Mouse (Mus musculus): ENCODE data around the gene Bdh2. TPM values are rescaled to one million over a fixed set of nuclear protein-coding genes. Genes with fewer than 3 reads are reported as not detected.

Gene Bdh2
- polyA plus RNA-seq, 1 experiment from 2014 or later: 2.2 TPM

DNA sequence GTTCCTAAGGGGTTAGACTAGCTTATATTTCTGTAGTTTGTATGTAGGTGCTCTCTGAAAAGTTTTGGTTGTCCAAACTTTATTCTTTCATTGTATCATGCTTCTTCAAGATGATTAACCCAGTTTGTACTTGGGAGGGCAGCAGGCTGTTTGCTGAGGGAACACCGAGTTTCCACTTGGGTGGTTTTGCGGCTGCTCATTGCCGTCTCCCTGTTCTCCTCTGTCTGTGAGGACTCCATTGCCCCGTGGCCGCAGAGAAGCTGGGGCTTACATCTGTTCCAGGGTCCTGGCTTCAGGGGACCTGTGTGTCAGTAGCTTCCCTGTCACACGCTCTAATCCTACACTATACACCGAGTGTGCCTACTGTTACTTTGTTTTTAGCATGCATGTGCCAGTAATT, 20.8 kb upstream of the Bdh2 start:
- Histone ChIP-seq H3K9ac (replicated peaks; ENCODE audit: low read depth, low read length) (no peak overlapping the region), H3K9me3 (ENCODE audit: control insufficient read depth, low read length) (no peaks in the 10 kb centered on the region), H3K36me3 (ENCODE audit: control insufficient read depth, insufficient read depth, low read length) (no peaks in the 10 kb centered on the region), H3K4me2 (ENCODE audit: low read depth, low read length) (no peak overlapping the region), H3K27ac (ENCODE audit: low read depth, low read length) (no peak overlapping the region), H3K4me1 (ENCODE audit: control insufficient read depth, insufficient read depth, low read length) (no peaks in the 10 kb centered on the region), H3K27me3 (ENCODE audit: control insufficient read depth, insufficient read depth, low read length) (no peaks in the 10 kb centered on the region), H3K4me3 (ENCODE audit: low read depth, low read length) (no peak overlapping the region)
- ATAC-seq (ENCODE audit: low read depth): no peak
- WGBS: 81% methylated on average over 7 of the region's 7 CpGs

DNA sequence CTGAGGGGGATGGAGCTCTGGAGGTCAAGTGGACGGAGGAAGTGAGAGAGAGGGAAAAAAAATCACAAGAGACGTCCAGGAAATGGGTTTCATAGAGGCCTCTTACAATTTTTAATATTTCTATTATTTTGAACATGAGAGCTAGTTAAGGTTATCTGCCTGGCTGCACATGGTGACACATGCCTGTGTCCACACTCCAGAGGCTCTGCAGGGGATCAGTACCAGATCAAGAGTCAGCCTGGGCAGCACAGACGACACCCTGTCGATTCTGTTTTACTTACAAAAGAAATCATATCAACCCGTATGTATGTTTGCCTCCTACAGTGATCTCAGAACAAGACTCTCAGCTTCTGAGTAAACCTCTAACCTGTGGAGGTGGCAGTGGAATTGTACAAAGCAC, 12.4 kb upstream of the Bdh2 start:
- Histone ChIP-seq H3K27ac (ENCODE audit: low read depth, low read length) (no peak overlapping the region), H3K27me3 (ENCODE audit: control insufficient read depth, insufficient read depth, low read length) (no peaks in the 10 kb centered on the region), H3K4me3 (ENCODE audit: low read depth, low read length) (no peak overlapping the region), H3K9me3 (ENCODE audit: control insufficient read depth, low read length) (no peaks in the 10 kb centered on the region), H3K4me1 (ENCODE audit: control insufficient read depth, insufficient read depth, low read length) (no peaks in the 10 kb centered on the region), H3K36me3 (ENCODE audit: control insufficient read depth, insufficient read depth, low read length) (no peaks in the 10 kb centered on the region), H3K9ac (replicated peaks; ENCODE audit: low read depth, low read length) (no peak overlapping the region), H3K4me2 (ENCODE audit: low read depth, low read length) (no peak overlapping the region)
- WGBS: 91% methylated on average over 5 of the region's 5 CpGs
- ATAC-seq (ENCODE audit: low read depth): no peak

DNA sequence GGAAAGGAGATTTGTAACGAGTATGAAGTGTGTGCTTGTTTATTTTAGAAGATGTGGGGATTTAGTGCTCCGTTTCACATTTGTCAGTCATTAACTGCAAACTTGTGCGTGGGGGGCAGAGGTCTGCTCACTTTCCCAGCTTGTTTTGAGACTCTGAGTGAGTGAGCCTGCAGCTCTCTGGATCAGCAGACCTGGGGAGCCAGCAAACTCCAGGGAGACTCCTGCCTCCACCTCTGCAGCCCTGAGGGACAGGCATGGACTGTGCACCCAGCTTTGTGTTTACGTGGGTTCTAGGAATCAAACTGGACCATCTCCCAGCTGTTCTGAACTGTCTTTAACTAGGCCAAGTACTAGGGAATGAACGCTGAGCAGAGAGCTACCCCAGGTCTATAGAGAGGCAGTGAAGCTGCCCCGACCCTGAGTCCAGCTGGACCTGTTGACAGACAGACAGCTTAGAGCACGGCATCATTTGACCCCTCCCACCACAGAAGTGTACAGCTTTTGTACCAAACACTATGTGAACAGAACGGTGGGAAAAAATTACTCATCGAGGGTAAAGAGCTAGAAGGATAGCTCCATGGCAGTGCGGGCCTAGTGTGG, 11.5 kb upstream of the Bdh2 start:
- Histone ChIP-seq H3K4me2 (ENCODE audit: low read depth, low read length) (no peak overlapping the region), H3K4me3 (ENCODE audit: low read depth, low read length) (no peak overlapping the region), H3K27ac (ENCODE audit: low read depth, low read length) (no peak overlapping the region), H3K9me3 (ENCODE audit: control insufficient read depth, low read length) (no peaks in the 10 kb centered on the region), H3K27me3 (ENCODE audit: control insufficient read depth, insufficient read depth, low read length) (no peaks in the 10 kb centered on the region), H3K9ac (replicated peaks; ENCODE audit: low read depth, low read length) (no peak overlapping the region), H3K36me3 (ENCODE audit: control insufficient read depth, insufficient read depth, low read length) (no peaks in the 10 kb centered on the region), H3K4me1 (ENCODE audit: control insufficient read depth, insufficient read depth, low read length) (no peaks in the 10 kb centered on the region)
- ATAC-seq (ENCODE audit: low read depth): no peak
- WGBS: 93% methylated on average over 10 of the region's 10 CpGs

DNA sequence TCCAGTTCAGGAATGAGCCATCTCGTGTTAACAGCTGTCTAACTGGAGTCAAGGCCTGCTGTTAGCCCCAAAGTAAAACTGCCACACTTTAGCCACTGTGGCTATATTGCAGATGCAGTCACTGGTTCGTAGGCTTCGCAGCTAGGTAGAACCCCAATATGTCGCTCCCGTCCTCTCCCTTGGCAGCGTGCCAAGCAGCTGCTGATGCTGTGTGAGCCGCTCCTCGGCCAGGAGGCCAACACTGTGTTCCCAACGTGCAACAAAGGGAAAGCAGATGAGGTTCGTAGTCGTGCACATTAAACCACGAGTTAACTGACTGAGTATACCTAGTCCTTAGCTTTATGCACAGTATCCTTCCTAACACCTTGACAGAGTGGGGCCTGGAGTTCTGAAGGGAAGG, 8.4 kb upstream of the Bdh2 start:
- no peaks in the 10 kb centered on the region for H3K4me1 ChIP-seq (ENCODE audit: control insufficient read depth, insufficient read depth, low read length)

DNA sequence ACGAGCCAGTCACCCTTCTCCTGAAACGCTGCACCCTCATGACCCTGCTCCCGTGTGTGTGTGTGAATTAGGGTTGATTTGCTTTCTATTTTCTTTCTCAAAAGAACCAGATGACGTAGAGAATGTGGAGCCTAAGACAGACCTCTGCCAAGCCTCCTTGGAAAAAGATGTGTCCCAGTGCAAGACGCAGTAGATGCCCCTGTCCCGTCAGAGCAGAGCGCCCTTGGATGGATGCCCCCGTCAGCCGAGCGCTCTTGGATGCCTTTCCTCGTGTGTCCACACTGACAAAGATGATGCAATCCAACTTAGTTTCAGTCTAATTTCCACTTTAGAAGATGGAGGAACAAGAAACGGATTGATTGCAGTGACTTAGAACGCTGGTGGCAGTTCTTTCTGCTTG, 8.0 kb upstream of the Bdh2 start:
- no peak overlapping the region for H3K4me2 ChIP-seq (ENCODE audit: low read depth, low read length)
- H3K36me3 ChIP-seq (ENCODE audit: control insufficient read depth, insufficient read depth, low read length): no peaks in the 10 kb centered on the region
- H3K4me3 ChIP-seq (ENCODE audit: low read depth, low read length): no peak overlapping the region
- no peak overlapping the region for H3K9ac ChIP-seq (replicated peaks; ENCODE audit: low read depth, low read length)
- H3K4me1 ChIP-seq (ENCODE audit: control insufficient read depth, insufficient read depth, low read length): no peaks in the 10 kb centered on the region
- H3K27me3 ChIP-seq (ENCODE audit: control insufficient read depth, insufficient read depth, low read length): no peaks in the 10 kb centered on the region
- ATAC-seq (ENCODE audit: low read depth): no peak
- 91% methylated on average over 13 of the region's 13 CpGs for WGBS
- no peaks in the 10 kb centered on the region for H3K9me3 ChIP-seq (ENCODE audit: control insufficient read depth, low read length)
- no peak overlapping the region for H3K27ac ChIP-seq (ENCODE audit: low read depth, low read length)

More for the DNA sequence above, 8.4 kb upstream of the Bdh2 start:
- Histone ChIP-seq H3K27ac (ENCODE audit: low read depth, low read length) (no peak overlapping the region), H3K4me3 (ENCODE audit: low read depth, low read length) (no peak overlapping the region), H3K27me3 (ENCODE audit: control insufficient read depth, insufficient read depth, low read length) (no peaks in the 10 kb centered on the region), H3K9me3 (ENCODE audit: control insufficient read depth, low read length) (no peaks in the 10 kb centered on the region), H3K9ac (replicated peaks; ENCODE audit: low read depth, low read length) (no peak overlapping the region), H3K4me2 (ENCODE audit: low read depth, low read length) (no peak overlapping the region), H3K36me3 (ENCODE audit: control insufficient read depth, insufficient read depth, low read length) (no peaks in the 10 kb centered on the region)
- no peak for ATAC-seq (ENCODE audit: low read depth)
- WGBS: 66% methylated on average over 12 of the region's 12 CpGs

DNA sequence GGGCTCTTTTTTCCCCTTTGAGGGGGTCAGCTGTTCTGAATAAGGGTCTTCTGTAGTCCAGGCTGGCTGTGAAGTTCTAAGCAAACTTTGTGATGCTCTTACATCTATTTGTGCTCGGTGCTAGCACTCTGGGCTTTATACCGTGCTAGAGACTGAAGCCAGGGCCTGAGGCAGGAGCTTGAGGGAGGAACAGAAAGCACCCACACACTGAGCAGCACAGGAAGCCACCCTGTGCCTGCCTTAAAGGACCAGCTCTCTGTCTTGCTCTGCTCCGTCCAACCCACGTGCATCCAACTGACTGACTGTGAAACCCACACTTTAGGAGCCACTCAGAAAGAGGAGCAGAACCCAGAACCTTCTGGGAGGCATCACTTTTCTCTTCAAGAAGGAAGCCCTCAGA, 861 bp upstream of the Bdh2 start:
- Histone ChIP-seq H3K4me1 (ENCODE audit: control insufficient read depth, insufficient read depth, low read length) (no peaks in the 10 kb centered on the region), H3K4me3 (ENCODE audit: low read depth, low read length) (no peak overlapping the region), H3K9ac (replicated peaks; ENCODE audit: low read depth, low read length) (peak overlapping the region; percentile 4; the same call in 1 of the 2 replicates), H3K4me2 (ENCODE audit: low read depth, low read length) (no peak overlapping the region), H3K27ac (ENCODE audit: low read depth, low read length) (no peak overlapping the region), H3K9me3 (ENCODE audit: control insufficient read depth, low read length) (no peaks in the 10 kb centered on the region), H3K27me3 (ENCODE audit: control insufficient read depth, insufficient read depth, low read length) (no peaks in the 10 kb centered on the region), H3K36me3 (ENCODE audit: control insufficient read depth, insufficient read depth, low read length) (no peaks in the 10 kb centered on the region)
- peak; percentile 26; the same call in 1 of the 2 replicates for ATAC-seq (ENCODE audit: low read depth)
- WGBS: 82% methylated on average over 4 of the region's 4 CpGs

DNA sequence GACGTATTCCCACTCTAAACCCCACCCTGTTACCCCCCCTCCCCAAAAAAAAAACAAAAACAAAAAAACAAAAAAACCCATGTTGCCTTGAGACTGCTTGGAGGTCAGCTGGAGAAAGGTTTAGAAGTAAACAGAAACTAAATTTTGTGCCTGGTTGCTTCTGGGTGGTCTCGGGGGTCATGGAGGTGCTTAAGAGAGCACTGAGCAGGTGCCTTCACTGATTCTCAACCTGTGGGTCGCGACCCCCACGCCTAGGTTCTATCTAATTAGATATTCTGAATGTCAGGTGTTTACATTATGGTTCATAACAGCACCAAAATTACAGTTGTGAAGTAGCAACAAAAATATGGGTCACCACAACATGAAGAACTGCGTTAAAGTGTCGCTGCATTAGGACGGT, 680 bp downstream of the Bdh2 start:
- H3K4me2 ChIP-seq (ENCODE audit: low read depth, low read length): no peak overlapping the region
- no peaks in the 10 kb centered on the region for H3K36me3 ChIP-seq (ENCODE audit: control insufficient read depth, insufficient read depth, low read length)
- no peaks in the 10 kb centered on the region for H3K9me3 ChIP-seq (ENCODE audit: control insufficient read depth, low read length)
- H3K4me1 ChIP-seq (ENCODE audit: control insufficient read depth, insufficient read depth, low read length): no peaks in the 10 kb centered on the region
- no peak overlapping the region for H3K27ac ChIP-seq (ENCODE audit: low read depth, low read length)
- 87% methylated on average over 8 of the region's 8 CpGs for WGBS
- no peak overlapping the region for H3K9ac ChIP-seq (replicated peaks; ENCODE audit: low read depth, low read length)
- no peaks in the 10 kb centered on the region for H3K27me3 ChIP-seq (ENCODE audit: control insufficient read depth, insufficient read depth, low read length)
- no peak overlapping the region for H3K4me3 ChIP-seq (ENCODE audit: low read depth, low read length)
- no peak for ATAC-seq (ENCODE audit: low read depth)

DNA sequence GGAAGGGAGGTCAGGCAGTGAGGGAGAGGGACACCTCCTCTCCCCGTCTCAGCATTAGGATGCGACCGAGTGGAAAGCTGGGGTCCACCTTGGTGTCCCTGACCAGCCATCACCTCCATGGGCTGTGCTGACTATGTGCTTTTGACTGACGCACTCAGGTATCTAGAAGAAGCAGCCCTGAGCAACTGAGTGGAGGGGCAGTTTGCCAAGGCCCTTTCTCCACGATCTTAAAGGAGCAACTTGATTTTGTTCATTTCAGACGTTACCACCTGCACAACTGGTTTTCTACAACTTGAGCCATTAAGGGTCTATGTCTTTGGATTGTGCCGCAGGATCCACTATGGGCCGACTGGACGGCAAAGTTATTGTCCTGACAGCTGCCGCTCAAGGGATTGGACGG, 4.2 kb downstream of the Bdh2 start:
- no peaks in the 10 kb centered on the region for H3K9me3 ChIP-seq (ENCODE audit: control insufficient read depth, low read length)
- WGBS: 88% methylated on average over 11 of the region's 11 CpGs
- H3K27me3 ChIP-seq (ENCODE audit: control insufficient read depth, insufficient read depth, low read length): no peaks in the 10 kb centered on the region
- H3K4me2 ChIP-seq (ENCODE audit: low read depth, low read length): no peak overlapping the region
- H3K9ac ChIP-seq (replicated peaks; ENCODE audit: low read depth, low read length): no peak overlapping the region
- no peaks in the 10 kb centered on the region for H3K4me1 ChIP-seq (ENCODE audit: control insufficient read depth, insufficient read depth, low read length)
- H3K36me3 ChIP-seq (ENCODE audit: control insufficient read depth, insufficient read depth, low read length): no peaks in the 10 kb centered on the region
- H3K27ac ChIP-seq (ENCODE audit: low read depth, low read length): no peak overlapping the region
- ATAC-seq (ENCODE audit: low read depth): no peak
- H3K4me3 ChIP-seq (ENCODE audit: low read depth, low read length): no peak overlapping the region

DNA sequence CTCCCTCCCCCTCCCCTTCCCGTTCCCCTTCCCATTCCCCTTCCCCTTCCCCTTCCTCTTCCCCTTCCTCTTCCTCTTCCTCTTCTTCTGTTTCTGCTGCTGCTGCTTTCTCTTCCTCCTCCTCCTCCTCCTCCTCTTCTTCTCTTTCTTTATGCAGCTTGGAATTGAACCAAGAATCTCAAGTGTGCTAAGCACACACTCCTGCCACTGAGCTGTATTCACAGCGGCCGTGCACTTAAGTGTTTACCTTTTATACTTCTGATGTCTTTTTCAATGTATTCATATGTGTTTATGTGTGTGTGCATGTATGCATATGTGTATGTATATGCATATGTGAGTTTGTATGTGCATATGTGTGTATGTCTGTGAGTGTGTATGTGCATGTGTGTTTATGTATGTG, 4.8 kb downstream of the Bdh2 start:
- WGBS: 85% methylated on average over 3 of the region's 3 CpGs
- H3K27ac ChIP-seq (ENCODE audit: low read depth, low read length): no peak overlapping the region
- ATAC-seq (ENCODE audit: low read depth): no peak
- no peaks in the 10 kb centered on the region for H3K9me3 ChIP-seq (ENCODE audit: control insufficient read depth, low read length)
- no peaks in the 10 kb centered on the region for H3K36me3 ChIP-seq (ENCODE audit: control insufficient read depth, insufficient read depth, low read length)
- no peak overlapping the region for H3K4me2 ChIP-seq (ENCODE audit: low read depth, low read length)
- H3K9ac ChIP-seq (replicated peaks; ENCODE audit: low read depth, low read length): no peak overlapping the region
- H3K4me1 ChIP-seq (ENCODE audit: control insufficient read depth, insufficient read depth, low read length): no peaks in the 10 kb centered on the region
- H3K4me3 ChIP-seq (ENCODE audit: low read depth, low read length): no peak overlapping the region
- H3K27me3 ChIP-seq (ENCODE audit: control insufficient read depth, insufficient read depth, low read length): no peaks in the 10 kb centered on the region
